Mouse (Mus musculus): ENCODE measurements around the gene Veph1.

DNA sequence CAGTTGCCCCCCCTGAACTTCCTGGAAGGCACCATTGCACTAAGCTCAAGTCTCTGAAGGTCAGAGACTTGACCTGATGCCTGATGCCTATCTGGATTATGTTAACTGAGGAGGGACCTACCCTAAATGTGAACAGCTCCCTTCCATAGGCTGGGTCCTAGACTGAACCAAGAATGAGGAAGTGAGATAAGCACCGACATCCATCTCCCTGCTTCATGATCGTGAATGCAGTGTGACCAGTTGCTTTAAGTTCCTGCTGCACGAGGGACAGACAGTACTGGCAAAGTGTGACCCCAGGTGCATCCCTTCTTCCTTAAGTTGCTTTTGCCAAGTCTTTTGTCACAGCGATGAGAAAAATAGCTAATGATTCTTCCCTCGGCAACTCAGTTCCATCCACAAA, 166.9 kb downstream of the Veph1 start:
- TF ChIP-seq CTCF (IDR thresholded peaks at IDR 0.05; ENCODE audit: insufficient read depth, low read length) (no peak), POLR2A (IDR thresholded peaks at IDR 0.05; ENCODE audit: borderline replicate concordance, extremely low read depth, low read depth, low read length) (no peak)
